Mouse (Mus musculus) left cerebral cortex, postnatal 25 days (tissue): ENCODE measurements around the gene Gm10061. TPM values are rescaled to one million over a fixed set of nuclear protein-coding genes. Genes with fewer than 3 reads are reported as not detected.
"Not testable (repeated sequence)": the region's sequence is repeated elsewhere in the genome, so short reads cannot be mapped to it uniquely, and the experiment has no call there.

Source experiments
- DNase-seq, 2 experiments: peaks; one replicate each; pipeline ENCODE4 v3.0.0; 2022; ENCODE audit warnings: low spot score in 2 of 2, mixed read lengths in 1 of 2
- intact Hi-C: fragments of 180-260 bp; cut with DNase I; formaldehyde crosslinking; loops from one replicate; pipeline ENCODE4 v1.15.1; 2025
- total RNA-seq, 2 experiments: library from RNA; stranded (reverse); gene quantifications; 2 replicates each; pipeline ENCODE4 v1.2.3; 2021

Gm10061 gene
- not detected for total RNA-seq

GRCm38 (mm10) chr16:89150786-89151185 is at the start of gene Gm10061:
Gm10061 (plus strand) TSS chr16:89151086.
- intact Hi-C loops: no loop called here
- DNase-seq: no peak

- intact Hi-C loops: no loop called here
- no peak for DNase-seq
These were observed 10.3 kb upstream of the Gm10061 start, which contains the start of gene Gm6358 for GRCm38 (mm10) chr16:89140551-89140950. Gm6358 (plus strand) TSS chr16:89140851.

- no peak for DNase-seq
- intact Hi-C loops: no loop called here
These were observed 6.8 kb downstream of the Gm10061 start, which contains the start of gene Gm9789 for GRCm38 (mm10) chr16:89157652-89158051. Gm9789 (plus strand) TSS chr16:89157952.

DNA sequence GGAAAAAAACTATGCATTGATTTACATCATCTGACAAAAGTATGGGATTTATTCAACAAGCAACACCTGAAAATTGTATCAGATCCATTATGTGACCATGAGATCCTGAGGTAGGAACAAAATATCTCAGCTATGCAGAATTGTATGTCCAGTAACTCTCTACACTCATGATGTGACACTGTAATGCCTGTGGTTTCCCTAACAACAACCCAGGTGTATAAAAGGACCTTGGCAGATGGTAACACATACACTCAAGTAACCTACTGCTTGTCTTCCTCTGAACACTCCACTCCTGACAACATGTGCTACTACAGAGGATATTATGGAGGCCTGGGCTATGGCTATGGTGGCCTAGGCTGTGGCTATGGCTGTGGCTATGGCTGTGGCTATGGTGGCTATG is 18.3 kb downstream of the Gm10061 start, which contains the start of gene Gm7735:
Gene Gm7735 (plus strand): TSS at position 301 of the 400 bp plus-strand sequence.
- intact Hi-C loops, DNase-seq: not testable (repeated sequence)

DNA sequence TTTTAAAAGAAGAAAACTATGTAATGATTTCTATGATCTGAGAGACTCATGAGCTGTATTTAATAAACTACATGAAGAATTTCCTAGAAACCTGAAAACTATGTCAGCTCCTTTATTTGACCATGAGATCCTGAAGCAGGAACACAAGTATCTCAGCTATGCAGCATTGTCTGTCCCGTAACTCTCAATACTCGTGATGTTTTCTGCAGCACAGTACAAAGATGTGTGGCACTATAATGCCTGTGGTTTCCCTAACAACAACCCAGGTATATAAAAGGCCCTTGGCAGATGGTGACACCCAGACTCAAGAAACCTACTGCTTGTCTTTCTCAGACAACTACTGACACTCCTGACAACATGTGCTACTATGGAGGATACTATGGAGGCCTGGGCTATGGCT is 23.5 kb downstream of the Gm10061 start, which contains the start of gene 1110057P08Rik:
Gene 1110057P08Rik (plus strand): TSS at position 301 of the 400 bp plus-strand sequence.
- intact Hi-C loops: no loop called here
- DNase-seq: no peak

GRCm38 (mm10) chr16:89188621-89189020 is 37.7 kb downstream of the Gm10061 start:
- intact Hi-C loops: no loop called here
- DNase-seq: no peak

Other genes starting within 250 kb of the Gm10061 start
- not detected for gene Krtap19-9b, start 218.8 kb upstream of the Gm10061 start, total RNA-seq
- gene Krtap16-3, start 188.2 kb upstream of the Gm10061 start, total RNA-seq: not detected
- not detected for gene Krtap22-2, start 140.3 kb upstream of the Gm10061 start, total RNA-seq
- gene Gm10229, start 135.8 kb upstream of the Gm10061 start, total RNA-seq: not detected
- not detected for gene Krtap6-1, start 119.4 kb upstream of the Gm10061 start, total RNA-seq
- not detected for gene Gm10228, start 109.6 kb upstream of the Gm10061 start, total RNA-seq
- gene Krtap6-5, start 103.2 kb upstream of the Gm10061 start, total RNA-seq: not detected
- gene 1110025L11Rik, start 87.1 kb upstream of the Gm10061 start, total RNA-seq: not detected
- gene Krtap6-3, start 67.1 kb upstream of the Gm10061 start, total RNA-seq: not detected
- not detected for gene Gm6358, start 10.2 kb upstream of the Gm10061 start, total RNA-seq
- gene Gm9789, start 6.9 kb downstream of the Gm10061 start, total RNA-seq: not detected
- not detected for gene Gm7735, start 18.4 kb downstream of the Gm10061 start, total RNA-seq
- gene 1110057P08Rik, start 23.6 kb downstream of the Gm10061 start, total RNA-seq: not detected
- gene Krtap20-2, start 54.8 kb downstream of the Gm10061 start, total RNA-seq: not detected